Mouse (Mus musculus) CH12.LX (cell line): ENCODE data around the gene Gamt. TPM values are rescaled to one million over a fixed set of nuclear protein-coding genes. Genes with fewer than 3 reads are reported as not detected.

Experiments used
- DNase-seq: peaks from one replicate; pipeline ENCODE4 v3.0.0-alpha.2; 2013; ENCODE audit errors: extremely low read depth
- H3K27ac ChIP-seq: 2 replicates; pipeline ENCODE4 v1.5.1; 2012; ENCODE audit warnings: low read depth, mild to moderate bottlenecking, control low read depth, moderate library complexity; ENCODE audit not compliant: insufficient read depth
- H3K27me3 ChIP-seq: replicated peaks from 2 replicates; pipeline ENCODE3; 2012; ENCODE audit warnings: inconsistent platforms
- H3K36me3 ChIP-seq, 2 experiments: replicated peaks in 1 of 2; 2 replicates each; pipeline versions ENCODE3 to v1.6.1; 2012; ENCODE audit warnings: inconsistent platforms in 1 of 2, low read length in 1 of 2, mild to moderate bottlenecking in 1 of 2, mixed read lengths in 1 of 2, moderate library complexity in 1 of 2; ENCODE audit not compliant: control insufficient read depth in 1 of 2, insufficient read depth in 1 of 2
- H3K4me1 ChIP-seq, 2 experiments: 2 replicates each; pipeline ENCODE4 v1.6.1; 2012; ENCODE audit warnings: inconsistent platforms in 1 of 2, moderate library complexity in 1 of 2; ENCODE audit not compliant: insufficient read depth in 2 of 2, control insufficient read depth in 1 of 2
- H3K4me2 ChIP-seq: 2 replicates; pipeline ENCODE4 v1.6.1; 2012; ENCODE audit warnings: low read depth, mild to moderate bottlenecking, control low read depth; ENCODE audit not compliant: poor library complexity, insufficient read depth, severe bottlenecking
- H3K4me3 ChIP-seq, 3 experiments: fragments of 150-350 bp in 1 of 3; sonication (generic) in 1 of 3; replicated peaks in 1 of 3; 2 replicates each; pipeline versions ENCODE3 to v1.5.1; 2011 to 2012; ENCODE audit warnings: low read depth in 2 of 3, low read length in 2 of 3, mild to moderate bottlenecking in 2 of 3, moderate library complexity in 2 of 3, control low read depth in 1 of 3, improper control_type of control experiment in 1 of 3, inconsistent platforms in 1 of 3, mixed read lengths in 1 of 3; ENCODE audit not compliant: poor library complexity in 1 of 3
- H3K79me2 ChIP-seq: replicated peaks from 2 replicates; pipeline ENCODE4 v1.6.1; 2012; ENCODE audit warnings: mild to moderate bottlenecking, moderate library complexity; ENCODE audit not compliant: control insufficient read depth, poor library complexity, insufficient read depth, severe bottlenecking; ENCODE audit errors: extremely low read depth
- H3K9ac ChIP-seq: 2 replicates; pipeline ENCODE4 v1.6.1; 2012; ENCODE audit warnings: low read depth, mild to moderate bottlenecking, control low read depth, moderate library complexity; ENCODE audit not compliant: insufficient read depth
- H3K9me3 ChIP-seq: replicated peaks from 2 replicates; pipeline ENCODE3; 2012; ENCODE audit warnings: low read length, inconsistent platforms, mixed read lengths
- CHD1 ChIP-seq: IDR thresholded peaks from 2 replicates; pipeline ENCODE4 v1.6.1; 2012; ENCODE audit warnings: low read depth, low read length, improper control_type of control experiment, inconsistent platforms
- CHD2 ChIP-seq: IDR thresholded peaks from 2 replicates; pipeline ENCODE4 v1.6.1; 2011; ENCODE audit warnings: low read length, improper control_type of control experiment
- E2F4 ChIP-seq: IDR thresholded peaks from 2 replicates; pipeline ENCODE4 v1.6.1; 2011; ENCODE audit warnings: low read depth, low read length, improper control_type of control experiment; ENCODE audit not compliant: insufficient replicate concordance
- HCFC1 ChIP-seq: IDR thresholded peaks from 2 replicates; pipeline ENCODE4 v1.6.1; 2012; ENCODE audit warnings: low read depth, mild to moderate bottlenecking, inconsistent platforms, low read length, improper control_type of control experiment
- JUN ChIP-seq: IDR thresholded peaks from 2 replicates; pipeline ENCODE4 v1.6.1; 2011; ENCODE audit warnings: low read depth, mild to moderate bottlenecking, low read length, improper control_type of control experiment, moderate library complexity; ENCODE audit not compliant: insufficient read depth
- KAT2A ChIP-seq: IDR thresholded peaks from 2 replicates; pipeline ENCODE4 v1.6.1; 2012; ENCODE audit warnings: low read length, improper control_type of control experiment, inconsistent platforms; ENCODE audit not compliant: insufficient replicate concordance
- MEF2A ChIP-seq: IDR thresholded peaks from 2 replicates; pipeline ENCODE4 v1.6.1; 2014; ENCODE audit warnings: low read depth, mild to moderate bottlenecking, inconsistent platforms, low read length, improper control_type of control experiment, borderline replicate concordance
- MYC ChIP-seq: IDR thresholded peaks from 2 replicates; pipeline ENCODE4 v1.6.1; 2011; ENCODE audit warnings: low read depth, mild to moderate bottlenecking, improper control_type of control experiment, low read length
- NELFE ChIP-seq: IDR thresholded peaks from 2 replicates; pipeline ENCODE4 v1.6.1; 2011; ENCODE audit warnings: low read depth, low read length, improper control_type of control experiment
- NRF1 ChIP-seq: IDR thresholded peaks from 2 replicates; pipeline ENCODE4 v1.6.1; 2014; ENCODE audit warnings: low read depth, mild to moderate bottlenecking, inconsistent platforms, low read length, improper control_type of control experiment, moderate library complexity
- PAX5 ChIP-seq: IDR thresholded peaks from 2 replicates; pipeline ENCODE4 v1.6.1; 2012; ENCODE audit warnings: low read length, inconsistent platforms, mixed read lengths
- POLR2A ChIP-seq: IDR thresholded peaks from 2 replicates; pipeline ENCODE4 v1.6.1; 2011; ENCODE audit warnings: low read depth, mild to moderate bottlenecking, improper control_type of control experiment, low read length
- POLR2AphosphoS2 ChIP-seq: IDR thresholded peaks from 2 replicates; pipeline ENCODE4 v1.6.1; 2011; ENCODE audit warnings: low read depth, low read length, improper control_type of control experiment
- RCOR1 ChIP-seq: conservative IDR thresholded peaks from 2 replicates; pipeline ENCODE4 v1.6.1; 2012; ENCODE audit warnings: low read depth, mild to moderate bottlenecking, inconsistent platforms, low read length, improper control_type of control experiment
- SIN3A ChIP-seq: IDR thresholded peaks from 2 replicates; pipeline ENCODE4 v1.6.1; 2012; ENCODE audit warnings: low read length, improper control_type of control experiment, inconsistent platforms
- UBTF ChIP-seq: IDR thresholded peaks from 2 replicates; pipeline ENCODE4 v1.6.1; 2012; ENCODE audit warnings: low read depth, mild to moderate bottlenecking, inconsistent platforms, low read length, improper control_type of control experiment, moderate library complexity
- USF2 ChIP-seq: conservative IDR thresholded peaks from 2 replicates; pipeline ENCODE4 v1.6.1; 2011; ENCODE audit warnings: low read depth, low read length, improper control_type of control experiment
- dilution Hi-C: fragments of 300-500 bp; cut with MboI; formaldehyde crosslinking; loops from 2 replicates; pipeline ENCODE4 v1.14.3; 2020; ENCODE audit warnings: low sequenced_read_pairs; ENCODE audit not compliant: extremely low pct_unique_long_range_greater_than_20kb, extremely low pct_ligation_motif_present
- in situ Hi-C: fragments of 300-500 bp; cut with MboI; formaldehyde crosslinking; loops from 3 replicates; pipeline ENCODE4 v1.14.3; 2019; ENCODE audit warnings: low sequenced_read_pairs, low pct_ligation_motif_present, low pct_unique_long_range_greater_than_20kb, mixed read lengths
- polyA plus RNA-seq: library from polyadenylated mRNA; unstranded; fragments of >175 nt; gene quantifications from 2 replicates; pipeline ENCODE4 v1.2.1, GENCODE M21; 2012; ENCODE audit warnings: low read depth; ENCODE audit not compliant: insufficient read length
- total RNA-seq, 2 experiments: library from RNA; depleted of rRNA; stranded (reverse); fragments of 300-350 nt in 1 of 2; fragments of >200 nt in 1 of 2; gene quantifications; 2 replicates each; pipeline ENCODE4 v1.2.3; 2012 to 2014

The Gamt gene
- total and polyA plus RNA-seq, 3 experiments: 0.24 to 0.30 TPM; not detected in 1

- dilution Hi-C loops (no loop called here), in situ Hi-C loops (no loop called here)
- Histone ChIP-seq H3K27ac (no peak overlapping the region), H3K9me3 (no peaks in the 10 kb centered on the region), H3K4me1 (peaks cover 5 to 26% of the 10 kb centered on the region in 2 experiments; a peak in 2 of 4 replicates), H3K4me2 (no peak overlapping the region), H3K36me3 (peaks cover 8 to 13% of the 10 kb centered on the region in 2 experiments), H3K79me2 (no peaks in the 10 kb centered on the region), H3K9ac (no peak overlapping the region), H3K4me3 (no peak overlapping the region), H3K27me3 (peaks cover 46% of the 10 kb centered on the region)
- TF ChIP-seq HCFC1 (no peak), POLR2A (no peak), USF2 (no peak), JUN (no peak), NELFE (no peak)
- no peak for DNase-seq
Observed at GRCm38 (mm10) chr10:80299301-80299700, 38.5 kb upstream of the Gamt start.

- H3K27me3 ChIP-seq: peaks cover 46% of the 10 kb centered on the region
- H3K9me3 ChIP-seq: no peaks in the 10 kb centered on the region
- no peak overlapping the region for H3K9ac ChIP-seq
- dilution Hi-C loops (no loop called here), in situ Hi-C loops (no loop called here)
- TF ChIP-seq RCOR1 (no peak), NRF1 (no peak), E2F4 (no peak), MYC (no peak), MEF2A (no peak), PAX5 (no peak), POLR2AphosphoS2 (no peak), CHD1 (no peak), SIN3A (no peak), UBTF (no peak), CHD2 (no peak), KAT2A (no peak)
- peaks cover 14 to 19% of the 10 kb centered on the region in 2 experiments for H3K36me3 ChIP-seq
- no peak overlapping the region for H3K4me2 ChIP-seq
- H3K79me2 ChIP-seq: peaks cover 3% of the 10 kb centered on the region
- H3K4me3 ChIP-seq: no peak overlapping the region
- peaks cover 8 to 30% of the 10 kb centered on the region in 2 experiments; a peak in 3 of 4 replicates for H3K4me1 ChIP-seq
- DNase-seq: no peak
- H3K27ac ChIP-seq: no peak overlapping the region
Observed at GRCm38 (mm10) chr10:80298571-80299281, 37.9 kb upstream of the Gamt start.
